Mouse (Mus musculus) megakaryocyte, adult 5-6 weeks (primary cell): ENCODE data around the gene Olfr1274-ps. TPM values are rescaled to one million over a fixed set of nuclear protein-coding genes. Genes with fewer than 3 reads are reported as not detected.
"Not testable (repeated sequence)": the region's sequence is repeated elsewhere in the genome, so short reads cannot be mapped to it uniquely, and the experiment has no call there.

Experiments used
- ATAC-seq: 2 replicates; pipeline ENCODE4 v1.8.0; 2016; ENCODE audit warnings: mild to moderate bottlenecking, inconsistent platforms; ENCODE audit not compliant: poor library complexity, severe bottlenecking
- total RNA-seq, 2 experiments: library from RNA; stranded (forward) in 1 of 2; stranded (reverse) in 1 of 2; fragments of 153-499, 151-499 nt in 1 of 2; fragments of 221-1000, 200-1000 nt in 1 of 2; gene quantifications; 2 replicates each; pipeline versions ENCODE4 v1.2.3 to v1.2.4; 2015 to 2017

The Olfr1274-ps gene
- total RNA-seq (2015): not detected in 2 replicates
- not detected in 2 replicates for total RNA-seq (2017)

DNA sequence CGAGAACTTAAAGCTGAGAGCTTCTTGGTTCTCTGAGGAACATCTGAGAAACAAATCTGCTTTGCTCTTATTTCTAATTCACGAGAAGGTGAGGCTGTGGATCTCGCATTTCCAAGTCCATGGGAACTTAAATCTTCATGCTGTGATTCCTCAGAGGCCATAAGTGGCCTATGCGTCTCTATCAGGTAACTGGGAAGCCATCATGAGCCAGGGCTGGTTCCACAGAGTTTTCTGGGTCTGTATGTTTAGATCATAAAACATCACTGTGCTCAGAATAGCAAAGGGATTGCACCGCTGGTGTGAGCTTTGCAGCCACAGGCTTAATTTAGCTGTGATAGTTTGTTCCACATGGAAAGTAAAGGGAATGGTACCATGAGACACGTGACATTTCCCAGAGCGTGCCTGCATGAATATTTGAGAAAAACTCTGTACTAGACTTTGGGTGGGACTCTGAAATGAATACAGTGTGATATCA, at the start of gene Olfr1274-ps:
TSS of gene Olfr1274-ps (plus strand) at position 51 of the 475 bp plus-strand sequence.
- not testable (repeated sequence) for ATAC-seq

- ATAC-seq: not testable (repeated sequence)
Observed at GRCm38 (mm10) chr2:90351047-90351446, 47.4 kb upstream of the Olfr1274-ps start.

DNA sequence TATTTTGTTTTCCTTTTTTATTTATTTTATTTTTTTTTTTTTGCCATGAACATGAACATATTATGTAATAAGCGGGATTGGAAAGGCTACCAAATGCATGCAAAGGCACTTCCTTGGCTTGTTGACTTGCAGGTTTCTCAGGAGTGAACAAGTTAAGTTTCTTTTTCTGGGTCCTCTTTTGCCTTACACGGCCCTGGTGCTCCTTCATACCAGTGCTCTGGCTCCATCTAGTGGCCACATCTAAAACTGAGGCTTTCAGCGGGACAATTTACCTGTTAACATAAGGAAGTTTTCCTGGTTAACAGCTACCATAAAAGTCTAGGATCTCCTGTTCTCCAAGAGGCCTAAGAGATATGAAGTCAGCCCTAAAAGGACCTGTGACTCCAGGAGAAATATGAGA, 46.9 kb upstream of the Olfr1274-ps start:
- peak; percentile 80 for ATAC-seq

- peak; percentile 63 for ATAC-seq
Observed at GRCm38 (mm10) chr2:90359229-90359628, 39.3 kb upstream of the Olfr1274-ps start.

GRCm38 (mm10) chr2:90360199-90360598, 38.3 kb upstream of the Olfr1274-ps start:
- ATAC-seq: not testable (repeated sequence)

DNA sequence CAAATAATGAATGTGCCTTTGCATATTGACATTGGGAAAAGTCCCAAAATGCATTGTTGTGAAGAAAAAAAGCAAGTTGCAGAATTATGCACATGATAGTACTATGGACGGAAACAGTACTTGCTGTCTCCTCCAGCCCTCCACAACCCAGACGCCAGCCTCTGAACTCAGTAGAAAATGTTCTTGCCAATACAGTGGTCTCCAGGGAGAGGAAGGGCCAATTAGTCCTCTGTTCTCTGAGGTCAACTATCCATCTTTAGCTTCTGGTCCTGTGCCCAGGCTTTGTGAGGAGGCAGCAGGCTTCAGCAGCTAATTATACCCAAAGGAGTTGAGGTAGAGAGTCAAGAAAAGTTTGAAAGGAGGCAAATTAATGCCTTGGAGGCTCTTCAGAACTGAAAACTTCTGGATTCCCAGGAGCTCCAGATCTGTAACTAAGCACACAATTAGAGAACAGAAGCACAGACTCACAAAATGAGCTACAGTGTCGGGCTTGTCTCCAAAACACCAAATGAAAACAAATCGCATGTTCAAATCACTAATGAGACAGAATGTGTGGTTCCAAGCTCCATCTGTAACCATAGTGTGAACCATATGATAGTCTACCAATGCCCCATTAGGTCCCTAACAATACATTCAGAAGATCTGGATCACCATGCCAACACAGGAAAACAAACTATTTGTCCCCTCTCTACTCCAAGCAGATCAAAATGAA, 15.8 kb downstream of the Olfr1274-ps start:
- not testable (repeated sequence) for ATAC-seq

GRCm38 (mm10) chr2:90422282-90422681, 23.8 kb downstream of the Olfr1274-ps start:
- ATAC-seq: not testable (repeated sequence)

DNA sequence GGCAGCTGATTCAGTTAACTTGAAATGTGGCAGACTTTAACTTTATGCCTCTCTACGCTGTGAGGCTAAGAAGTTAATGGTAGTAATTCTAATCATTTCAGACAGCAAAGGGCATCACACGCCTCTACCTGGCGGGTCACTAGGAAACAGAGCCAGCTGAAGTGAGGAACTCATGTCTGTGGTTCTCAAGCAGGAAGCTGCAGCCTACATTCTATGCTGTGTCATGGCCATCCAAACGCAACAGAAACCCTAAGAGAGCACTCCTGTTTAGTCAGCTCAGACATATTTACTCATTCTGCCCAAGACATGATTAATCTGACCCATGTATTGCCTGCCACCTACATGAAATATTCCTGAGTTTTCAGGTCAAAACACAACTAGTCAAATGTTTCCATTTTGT, 26.5 kb downstream of the Olfr1274-ps start:
- not testable (repeated sequence) for ATAC-seq

DNA sequence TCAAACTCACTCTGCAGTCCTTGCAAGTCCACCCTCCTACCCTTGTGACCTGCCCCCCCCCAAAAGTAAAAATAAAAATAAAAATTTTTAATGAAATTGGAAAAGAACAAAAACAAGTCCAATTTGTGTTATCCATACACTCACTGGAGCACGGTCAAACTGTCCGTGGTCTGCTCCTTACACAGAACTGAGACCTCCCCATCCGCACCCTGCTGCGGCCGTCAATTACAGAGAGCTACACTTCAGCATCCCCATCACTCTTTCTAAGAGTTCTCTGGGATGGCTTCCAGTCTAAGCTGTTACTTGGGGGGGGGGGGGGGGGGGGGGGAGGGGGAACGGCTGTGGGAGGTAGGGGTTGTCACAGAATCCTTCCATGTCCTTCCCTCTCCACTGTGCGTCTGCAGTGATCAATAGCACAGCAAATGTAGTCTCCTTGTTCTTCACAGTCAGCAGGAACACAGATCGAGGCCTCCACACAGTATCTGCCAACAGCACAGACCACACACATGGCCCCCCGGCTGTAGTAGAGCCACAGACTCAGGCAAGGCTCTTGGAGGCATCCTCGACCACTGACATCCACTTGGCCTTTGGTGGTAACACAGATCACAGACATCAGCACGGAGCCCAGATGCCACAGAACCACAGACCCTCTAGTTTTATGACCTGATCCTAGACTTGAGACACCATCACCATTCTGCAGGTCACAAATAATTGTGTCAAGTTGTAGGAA, 30.7 kb downstream of the Olfr1274-ps start:
- not testable (repeated sequence) for ATAC-seq

DNA sequence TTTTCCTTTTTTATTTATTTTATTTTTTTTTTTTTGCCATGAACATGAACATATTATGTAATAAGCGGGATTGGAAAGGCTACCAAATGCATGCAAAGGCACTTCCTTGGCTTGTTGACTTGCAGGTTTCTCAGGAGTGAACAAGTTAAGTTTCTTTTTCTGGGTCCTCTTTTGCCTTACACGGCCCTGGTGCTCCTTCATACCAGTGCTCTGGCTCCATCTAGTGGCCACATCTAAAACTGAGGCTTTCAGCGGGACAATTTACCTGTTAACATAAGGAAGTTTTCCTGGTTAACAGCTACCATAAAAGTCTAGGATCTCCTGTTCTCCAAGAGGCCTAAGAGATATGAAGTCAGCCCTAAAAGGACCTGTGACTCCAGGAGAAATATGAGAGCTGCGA, 31.3 kb downstream of the Olfr1274-ps start:
- peak; percentile 87 for ATAC-seq

DNA sequence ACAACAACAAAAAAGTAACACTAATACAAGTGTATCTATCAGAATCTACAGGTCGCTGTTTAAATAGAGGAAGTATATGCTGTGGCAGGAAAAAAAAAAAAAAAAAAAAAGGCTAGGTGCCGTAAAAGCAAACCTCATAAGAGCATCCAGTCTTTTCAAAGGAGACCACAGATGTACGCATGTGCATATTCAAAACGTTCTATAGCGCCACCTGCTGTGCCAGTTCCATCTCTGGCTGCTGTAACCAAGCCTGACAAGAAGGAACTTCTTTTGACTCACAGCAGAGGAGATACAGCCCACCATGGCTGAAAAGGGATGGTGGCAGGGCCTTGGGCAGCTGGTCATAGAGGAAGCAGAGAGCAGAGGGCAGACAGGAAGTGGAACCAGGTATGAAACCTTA, 39.0 kb downstream of the Olfr1274-ps start:
- ATAC-seq: peak; percentile 52

DNA sequence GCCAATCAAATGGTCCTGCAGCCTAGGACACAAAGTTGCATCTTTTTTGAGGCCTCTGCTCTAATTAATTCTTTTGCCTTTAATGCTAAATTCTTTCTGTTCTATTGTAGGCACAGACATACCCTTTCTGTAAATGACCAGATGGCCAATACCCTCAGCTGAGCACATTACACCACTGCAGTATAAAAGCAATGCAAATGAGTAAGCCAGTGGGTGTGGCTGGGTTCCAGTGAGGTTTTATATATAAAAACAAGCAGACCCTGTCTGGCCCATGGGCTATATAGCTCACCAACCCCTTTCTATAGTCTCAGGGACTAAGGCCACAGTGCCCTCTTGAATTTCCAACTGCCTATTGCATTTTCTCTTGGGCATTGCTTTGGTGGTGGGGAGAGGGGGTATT, 41.7 kb downstream of the Olfr1274-ps start:
- not testable (repeated sequence) for ATAC-seq

GRCm38 (mm10) chr2:90441811-90442210, 43.3 kb downstream of the Olfr1274-ps start:
- not testable (repeated sequence) for ATAC-seq

- ATAC-seq: no peak
Observed at GRCm38 (mm10) chr2:90443811-90444210, 45.3 kb downstream of the Olfr1274-ps start.

DNA sequence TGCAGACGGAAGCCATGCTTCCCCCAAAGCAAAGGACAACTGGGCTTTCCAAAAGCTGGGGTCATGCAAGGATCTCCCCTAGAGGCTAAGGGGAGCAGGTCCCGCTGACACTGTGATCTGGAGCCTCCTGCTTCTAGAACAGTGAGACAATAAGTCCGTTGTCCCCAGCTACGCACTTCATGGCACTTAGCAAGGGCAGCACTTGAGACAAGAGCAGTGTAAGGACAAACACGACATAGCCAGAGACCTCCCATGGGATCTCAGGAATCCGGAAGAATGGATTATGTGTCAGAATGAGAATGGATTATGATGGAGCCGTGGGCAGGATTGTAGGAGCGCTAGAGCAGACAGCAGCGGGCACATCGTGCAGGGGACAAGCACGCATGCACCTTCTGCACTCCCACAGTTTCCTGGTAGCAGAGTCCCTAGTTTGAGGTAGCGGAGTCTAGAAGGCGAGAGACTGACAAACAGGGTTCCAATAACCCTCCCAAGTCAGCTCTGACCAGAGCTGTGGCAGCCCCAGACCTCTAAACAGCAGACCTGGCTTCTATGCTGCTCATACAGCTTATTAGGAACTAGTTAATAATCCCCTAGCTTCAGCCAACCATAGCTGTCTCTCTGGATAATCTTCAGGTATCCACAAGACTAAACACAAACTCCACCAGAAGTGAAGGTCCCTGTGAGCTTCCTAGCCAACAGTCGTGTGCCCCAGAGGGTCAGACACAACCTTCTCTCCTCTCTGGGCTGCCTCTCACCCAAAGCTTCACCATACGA, 50.7 kb downstream of the Olfr1274-ps start:
- no peak for ATAC-seq

DNA sequence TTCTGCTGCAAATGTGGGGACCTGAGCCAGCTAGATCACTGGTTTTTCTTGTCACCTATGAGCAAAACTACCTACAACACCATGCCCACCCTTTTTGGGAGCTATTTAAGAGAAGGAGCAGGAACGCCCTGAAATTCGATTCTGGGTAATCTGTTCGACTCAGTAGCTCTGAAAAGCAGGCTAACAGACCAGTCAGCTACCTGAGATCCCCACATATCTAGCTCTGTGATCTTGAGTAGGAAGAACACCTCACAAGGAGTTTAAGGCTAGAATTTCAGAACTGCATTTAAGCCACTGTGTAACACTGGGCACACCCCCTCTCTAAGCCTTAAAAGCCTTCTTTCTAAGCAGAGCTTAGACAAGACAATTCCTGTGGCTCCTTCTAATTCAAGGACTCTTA, 53.9 kb downstream of the Olfr1274-ps start:
- no peak for ATAC-seq

Other genes with a start within 250 kb of the Olfr1274-ps start
- not detected in 2 replicates for gene Olfr1270, start 245.6 kb upstream of the Olfr1274-ps start, total RNA-seq (2015)
- not detected in 2 replicates for gene Olfr1270, start 245.6 kb upstream of the Olfr1274-ps start, total RNA-seq (2017)
- not detected in 2 replicates for gene Olfr1506, start 174.2 kb upstream of the Olfr1274-ps start, total RNA-seq (2015)
- gene Olfr1506, start 174.2 kb upstream of the Olfr1274-ps start, total RNA-seq (2017): 0.07 TPM in 1 of 2 replicates, not detected in the other
- not detected in 2 replicates for gene Olfr142, start 141.1 kb upstream of the Olfr1274-ps start, total RNA-seq (2015)
- gene Olfr142, start 141.1 kb upstream of the Olfr1274-ps start, total RNA-seq (2017): not detected in 2 replicates
- not detected in 2 replicates for gene Olfr1271, start 127.7 kb upstream of the Olfr1274-ps start, total RNA-seq (2015)
- not detected in 2 replicates for gene Olfr1271, start 127.7 kb upstream of the Olfr1274-ps start, total RNA-seq (2017)
- gene Olfr1272, start 105.8 kb upstream of the Olfr1274-ps start, total RNA-seq (2015): not detected in 2 replicates
- not detected in 2 replicates for gene Olfr1272, start 105.8 kb upstream of the Olfr1274-ps start, total RNA-seq (2017)
- 0.11 TPM in 1 of 2 replicates, not detected in the other for gene Gm13769, start 76.5 kb upstream of the Olfr1274-ps start, total RNA-seq (2015)
- 0.16 TPM in 1 of 2 replicates, not detected in the other for gene Gm13769, start 76.5 kb upstream of the Olfr1274-ps start, total RNA-seq (2017)
- 103 and 104 TPM in 2 replicates for gene Ptprj, start 182.0 kb downstream of the Olfr1274-ps start, total RNA-seq (2015)
- gene Ptprj, start 182.0 kb downstream of the Olfr1274-ps start, total RNA-seq (2017): 94.7 and 107 TPM in 2 replicates